Mouse (Mus musculus) layer of hippocampus, postnatal 36 days (tissue): Measurements from ENCODE around the gene Hdac4. TPM values are rescaled to one million over a fixed set of nuclear protein-coding genes. Genes with fewer than 3 reads are reported as not detected.

Experiments
- DNase-seq, 2 experiments: peaks; one replicate each; pipeline ENCODE4 v3.0.0; 2022
- total RNA-seq, 2 experiments: library from RNA; stranded (reverse); gene quantifications; 2 replicates each; pipeline ENCODE4 v1.2.3; 2021

Gene Hdac4
- total RNA-seq, 2 experiments from 2014 or later, result 117 to 119 TPM

DNA sequence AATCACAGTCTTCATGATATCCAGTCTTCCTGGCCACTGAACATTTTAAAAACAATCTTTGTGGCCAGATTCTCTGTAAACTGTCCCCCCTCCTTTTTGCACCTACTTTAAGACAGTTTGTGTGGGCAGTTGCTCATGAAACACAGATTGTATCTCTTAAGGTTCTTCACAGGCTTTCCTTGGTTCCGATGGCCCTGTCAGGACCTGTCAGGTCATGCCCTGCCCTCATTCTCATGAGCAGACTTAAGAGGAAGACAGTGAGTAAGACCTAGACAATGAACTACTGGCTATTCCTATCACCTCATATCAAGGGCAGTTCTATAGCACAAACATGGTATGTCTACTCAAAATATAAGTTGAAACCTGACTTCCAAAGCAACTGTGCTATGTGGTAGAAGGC is 135.9 kb downstream of the Hdac4 start:
- no peak for DNase-seq

DNA sequence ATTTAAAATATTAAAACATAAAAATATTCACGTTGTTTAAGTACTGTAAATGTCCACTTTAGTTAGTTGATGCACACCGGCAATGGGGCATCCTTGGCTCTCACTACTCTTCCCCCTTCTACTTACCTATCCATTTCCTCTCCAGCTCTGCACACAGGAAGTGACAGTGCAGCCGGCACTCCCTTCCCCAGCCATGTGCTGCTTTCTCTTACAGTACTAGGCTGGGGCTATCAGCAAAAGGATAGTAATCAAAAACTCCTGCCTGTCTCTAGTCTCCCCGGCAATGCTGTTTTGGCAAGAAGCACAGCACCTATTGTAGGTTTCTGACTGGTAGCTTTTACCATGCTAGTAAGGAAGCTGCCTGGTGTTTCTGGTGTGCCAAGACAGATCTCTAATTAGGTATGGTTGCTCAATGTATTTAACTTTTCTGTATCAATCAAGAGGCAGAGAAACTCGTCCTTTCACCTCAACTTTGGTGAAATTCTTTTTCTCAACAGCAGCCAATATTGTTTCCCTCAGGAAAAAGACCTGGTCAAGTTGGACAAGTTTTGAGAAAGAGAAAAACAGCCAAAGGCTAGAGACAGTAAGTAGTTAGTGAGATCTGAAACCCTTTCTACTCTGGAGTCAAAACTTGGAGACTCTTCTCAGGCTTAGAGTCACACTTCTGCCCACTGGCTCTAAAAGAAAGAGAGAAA is 136.6 kb downstream of the Hdac4 start:
- DNase-seq, result no peak

DNA sequence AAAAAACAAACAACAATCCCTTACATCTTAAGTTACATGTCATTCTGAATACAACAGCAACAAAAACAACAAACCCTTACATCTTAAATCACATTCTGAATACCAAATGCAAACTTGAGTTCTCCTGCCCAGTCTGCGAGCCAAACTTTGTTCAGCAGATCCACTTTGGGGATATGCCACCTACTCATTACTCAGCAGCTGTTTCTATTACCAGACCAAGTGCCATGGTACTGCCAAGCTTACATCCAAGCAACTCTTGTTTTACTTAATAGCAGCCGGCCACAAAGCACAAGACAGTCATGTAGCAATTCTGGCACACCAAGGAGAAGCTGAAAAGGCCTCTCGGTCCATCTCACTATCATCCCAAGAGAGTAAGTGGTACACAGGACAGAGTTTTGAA is 138.4 kb downstream of the Hdac4 start:
- DNase-seq, result no peak

DNA sequence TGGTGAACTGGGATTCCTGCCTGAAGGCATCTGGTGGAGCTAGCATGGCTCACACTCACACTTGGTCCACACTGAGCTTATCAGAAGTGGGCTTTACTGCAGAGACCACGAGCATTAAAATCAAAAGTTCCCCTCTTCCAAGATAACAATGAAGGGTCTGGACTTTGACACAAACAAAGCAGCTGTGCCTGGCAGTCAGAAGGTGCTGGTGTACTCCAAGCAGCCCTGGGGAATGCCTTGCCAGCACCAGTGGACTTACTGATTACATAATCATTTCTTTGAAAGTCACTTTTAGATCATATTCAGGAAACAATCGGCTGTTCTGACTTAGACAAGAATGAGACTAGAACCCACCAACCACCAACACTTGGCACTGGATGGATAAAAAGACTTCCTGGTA is 140.3 kb downstream of the Hdac4 start:
- no peak for DNase-seq

DNA sequence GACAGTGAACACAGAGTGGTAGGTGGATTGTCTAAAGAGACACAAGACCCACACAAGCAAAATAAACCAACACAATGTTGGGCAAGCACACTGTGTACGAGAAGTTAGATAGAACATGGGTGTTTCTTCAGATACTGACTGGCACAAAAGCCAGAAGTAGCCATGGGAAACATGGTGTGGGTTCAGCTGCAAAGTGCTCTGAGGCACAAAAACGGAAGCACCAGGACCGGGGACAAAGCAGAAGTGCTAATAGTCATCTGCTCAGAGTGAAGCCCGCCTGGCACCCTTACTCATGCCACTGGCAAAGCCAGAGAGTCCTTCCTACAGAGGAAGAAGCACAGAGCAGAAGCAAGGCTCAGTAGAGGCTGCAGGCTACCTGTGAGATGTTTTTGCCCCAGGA is 143.3 kb downstream of the Hdac4 start:
- no peak for DNase-seq

DNA sequence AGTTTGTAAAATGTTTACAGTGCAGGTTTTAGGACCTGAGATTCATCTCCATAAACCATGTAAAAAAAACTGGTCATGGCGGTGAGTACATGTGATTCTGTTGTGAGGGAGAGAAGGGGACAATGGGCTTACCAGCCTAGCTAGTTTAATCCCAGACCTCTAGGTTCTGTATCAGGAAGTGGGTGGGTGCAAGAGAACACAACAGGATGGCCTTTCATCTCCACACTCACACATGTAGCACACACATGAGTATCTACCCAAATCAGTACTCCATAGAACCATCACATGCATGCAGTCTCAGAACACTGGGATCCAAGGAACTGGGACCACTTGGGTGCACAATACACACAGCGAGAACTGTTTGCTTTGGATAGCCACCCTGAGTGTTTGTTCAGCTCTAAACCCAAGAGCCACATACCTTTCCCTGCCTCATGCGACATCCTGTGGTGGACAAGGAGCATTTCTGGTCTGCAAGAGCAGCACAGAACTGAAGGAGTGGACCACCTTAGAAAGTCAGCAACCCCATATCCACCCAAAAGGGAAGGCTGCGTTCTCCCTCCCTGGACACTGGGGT is 143.9 kb downstream of the Hdac4 start:
- DNase-seq, result no peak

DNA sequence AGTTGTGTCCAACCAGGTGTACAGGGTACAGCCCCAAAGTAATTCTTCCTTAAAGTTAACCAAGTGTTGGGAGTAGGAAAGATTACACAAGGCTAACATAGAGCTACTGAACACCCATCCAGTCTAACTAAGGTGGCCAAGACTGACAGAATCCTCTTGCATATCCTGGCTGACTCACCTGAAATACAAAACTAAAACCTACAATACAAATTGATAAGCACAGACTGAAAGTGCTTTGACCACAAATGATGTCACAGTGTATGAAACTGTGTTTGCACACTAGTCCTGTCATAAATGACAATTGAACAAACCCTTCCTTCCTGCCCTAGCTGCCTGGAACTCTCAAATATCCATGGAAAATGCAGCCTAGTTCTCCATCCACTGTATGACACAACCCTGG is 144.5 kb downstream of the Hdac4 start:
- no peak for DNase-seq

DNA sequence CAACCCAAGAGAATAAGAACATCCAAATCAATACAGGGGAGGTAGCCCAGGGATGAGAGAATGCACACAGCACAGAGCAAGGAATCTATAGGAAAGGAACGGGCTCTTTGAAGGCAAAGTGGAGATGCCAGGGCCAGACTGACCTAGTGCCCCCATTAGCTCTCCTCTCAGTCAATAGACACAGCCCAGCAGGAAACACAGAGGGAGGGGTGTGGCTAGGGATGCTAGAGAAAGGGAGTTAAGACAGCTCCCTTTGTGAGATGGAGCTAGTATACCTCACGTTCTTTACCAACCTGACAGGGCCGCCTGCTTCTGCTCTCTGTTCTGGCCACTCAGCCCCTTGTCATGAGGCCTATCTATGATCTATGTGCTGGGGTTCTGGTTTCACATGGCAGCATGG is 144.9 kb downstream of the Hdac4 start:
- DNase-seq, result no peak

DNA sequence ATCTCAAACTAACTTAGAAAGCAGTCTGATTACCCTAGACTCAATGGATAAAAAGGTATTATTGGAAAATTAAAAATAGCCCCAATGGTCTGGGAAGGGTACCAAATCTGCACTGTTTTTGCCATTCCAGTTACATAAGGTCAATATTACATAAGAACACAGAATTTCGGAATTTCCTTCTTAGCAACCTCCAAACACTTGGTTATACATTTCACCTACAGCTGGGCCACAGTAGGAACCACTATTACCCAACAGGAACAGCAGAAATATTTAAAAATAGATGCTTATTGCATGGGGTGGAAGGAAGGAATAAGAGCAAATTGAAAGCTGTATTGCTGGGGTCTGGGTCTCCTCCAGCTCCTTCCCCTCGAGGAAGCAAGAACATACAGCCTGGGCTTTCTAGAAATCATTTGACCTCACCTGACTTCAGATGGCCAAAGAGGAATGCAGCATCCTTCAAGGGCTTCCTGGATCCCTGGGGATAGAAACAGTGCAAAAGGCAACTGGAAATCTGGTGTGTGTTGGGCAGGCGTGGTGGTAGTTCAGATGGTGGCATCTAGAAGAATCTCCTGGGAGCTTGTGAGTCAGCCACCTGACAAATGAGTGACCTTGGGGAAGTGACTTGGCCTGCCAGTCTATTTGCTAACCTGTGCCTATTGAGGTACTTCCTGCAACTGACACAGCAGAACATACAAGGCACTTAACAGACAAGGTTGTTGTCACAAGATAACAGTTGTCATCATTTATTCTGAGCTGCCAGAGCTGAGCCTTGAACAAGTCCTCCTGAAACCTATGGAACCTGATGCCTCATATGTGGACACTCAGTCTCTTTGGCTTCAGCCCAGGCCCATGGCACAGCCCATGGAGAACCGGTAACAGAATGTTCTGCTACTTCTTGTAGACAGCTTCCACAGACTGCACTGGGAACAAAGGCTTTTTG is 146.8 kb downstream of the Hdac4 start:
- no peak for DNase-seq

DNA sequence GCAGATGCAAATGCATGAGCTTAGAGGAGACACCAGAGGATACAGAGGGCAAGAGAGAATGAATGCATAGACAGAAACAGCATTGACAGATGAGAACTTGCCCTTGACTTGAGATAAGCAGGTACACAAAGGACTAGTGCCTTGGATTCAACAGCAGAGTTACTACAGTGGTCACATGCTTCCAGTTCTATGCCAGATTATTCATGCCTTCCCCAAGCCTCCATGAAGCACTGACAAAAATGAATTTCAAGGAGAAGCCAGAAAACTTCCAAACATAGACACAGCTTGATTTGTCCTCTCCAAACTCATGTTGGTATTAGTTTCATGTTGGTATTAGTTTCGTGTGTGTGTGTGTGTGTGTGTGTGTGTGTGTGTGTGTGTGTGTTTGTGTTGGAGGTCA is 149.8 kb downstream of the Hdac4 start:
- DNase-seq, result no peak

DNA sequence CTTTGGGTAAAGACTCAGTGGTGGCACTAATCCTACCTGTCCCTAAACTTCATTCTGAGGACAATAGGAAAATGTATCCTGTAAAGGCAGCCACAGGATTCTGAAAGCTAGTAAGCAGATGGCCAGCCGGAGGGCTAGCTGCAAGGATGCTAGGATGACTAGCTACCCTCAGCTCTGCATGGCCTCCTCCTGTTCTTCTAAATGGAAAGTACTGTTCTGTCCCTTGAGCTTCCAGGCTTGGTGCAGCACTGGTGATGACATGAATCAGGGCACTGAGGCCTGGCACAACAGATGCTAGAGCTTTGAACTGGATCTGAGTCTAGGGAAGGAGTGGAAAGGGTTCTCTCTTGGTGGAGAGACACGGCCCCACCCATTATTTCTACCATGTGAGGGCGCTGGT is 150.6 kb downstream of the Hdac4 start:
- no peak for DNase-seq

DNA sequence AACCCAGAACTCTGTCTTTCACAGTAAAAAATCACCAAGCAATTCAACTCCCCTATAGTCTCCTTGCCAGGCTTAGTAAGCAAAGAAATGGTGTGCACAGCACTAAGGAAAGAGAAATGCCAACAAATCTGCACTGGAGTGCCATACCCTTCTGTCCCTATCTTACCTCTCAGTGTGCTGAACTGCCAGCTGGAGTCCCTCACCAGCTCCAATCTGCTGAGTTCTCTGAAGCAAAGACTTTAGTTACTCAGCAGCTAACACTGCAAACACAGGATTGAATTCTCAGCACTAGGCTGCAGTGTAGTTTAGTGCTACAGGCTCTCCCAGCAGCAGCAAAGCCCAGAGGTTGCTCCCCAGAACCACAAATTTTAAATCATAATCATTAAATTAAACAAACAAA is 151.5 kb downstream of the Hdac4 start:
- DNase-seq, result peak in 1 of 2 experiments; percentile 40

DNA sequence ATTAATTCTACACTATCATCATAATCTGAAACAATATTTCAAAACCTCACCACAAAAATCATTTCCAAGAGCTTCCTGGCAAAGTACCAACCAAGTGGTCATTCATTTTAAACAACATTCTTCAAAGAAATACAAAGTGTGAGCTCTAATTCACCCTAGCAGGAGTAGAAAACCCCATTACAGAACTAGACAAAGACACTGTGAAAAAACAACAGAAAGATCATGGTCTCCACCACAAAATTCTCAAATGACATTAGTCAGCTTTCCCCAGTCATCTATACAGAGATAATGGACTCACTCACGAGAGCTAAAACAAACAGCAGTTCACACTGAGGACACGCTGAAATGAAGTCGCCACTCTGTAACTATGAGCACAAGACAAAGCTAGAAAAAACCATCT is 153.4 kb downstream of the Hdac4 start:
- DNase-seq, result no peak

DNA sequence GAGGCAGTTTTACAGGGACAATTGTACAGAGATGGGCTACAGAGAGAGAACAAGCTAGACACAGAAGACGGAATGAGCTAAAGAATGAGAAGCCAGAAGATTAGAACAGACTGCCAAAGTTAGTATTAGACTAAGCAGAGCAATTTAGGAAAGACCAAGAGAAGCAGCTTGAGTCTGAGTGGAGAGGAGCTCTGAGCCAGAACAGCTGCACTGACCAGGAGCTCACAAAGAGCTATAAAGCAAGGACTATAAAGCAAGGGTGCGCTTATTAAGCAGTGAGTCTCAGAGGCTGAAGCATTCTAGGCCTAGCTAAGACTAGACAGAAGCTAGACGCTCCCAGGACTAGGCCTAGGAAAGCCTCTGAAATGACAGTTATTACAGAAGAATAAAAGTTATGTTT is 154.2 kb downstream of the Hdac4 start:
- no peak for DNase-seq

DNA sequence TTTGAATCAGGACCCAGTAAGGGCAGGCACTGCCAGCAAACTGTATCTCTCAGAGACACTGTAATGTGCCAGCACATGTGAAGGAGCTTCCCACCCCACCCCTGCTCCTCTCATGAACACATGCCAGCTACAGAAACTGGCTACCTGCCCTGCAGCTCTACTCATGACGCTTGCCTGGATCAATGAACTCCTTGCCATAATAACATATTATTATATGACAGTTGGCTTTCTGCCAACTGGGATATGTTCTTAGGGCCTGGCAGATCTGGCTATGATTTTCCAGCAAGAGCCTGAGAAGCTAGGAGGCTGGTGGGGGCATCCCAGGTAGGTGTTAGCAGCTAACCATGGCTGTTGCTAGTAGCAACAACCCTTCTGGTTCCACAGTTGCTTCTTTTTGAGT is 156.8 kb downstream of the Hdac4 start:
- no peak for DNase-seq

DNA sequence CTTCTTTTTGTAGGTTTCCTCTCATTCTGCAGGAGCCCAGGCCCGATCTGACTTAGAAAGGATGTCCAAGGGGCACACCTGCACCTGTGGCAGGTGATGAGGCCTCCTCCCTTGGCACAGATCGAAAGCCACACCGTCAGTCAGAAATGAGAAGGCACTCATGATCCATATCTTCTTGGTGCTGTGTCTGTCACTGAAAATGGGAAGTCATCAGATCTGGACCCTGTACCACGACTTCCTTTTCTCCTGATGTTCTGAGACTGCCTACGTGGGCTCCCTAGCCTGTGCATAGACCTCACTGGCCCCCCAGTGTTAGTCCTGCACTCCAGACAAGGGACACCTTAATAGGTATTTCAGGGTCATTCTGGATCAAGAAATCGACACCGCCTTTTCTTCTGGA is 158.5 kb downstream of the Hdac4 start:
- no peak for DNase-seq

DNA sequence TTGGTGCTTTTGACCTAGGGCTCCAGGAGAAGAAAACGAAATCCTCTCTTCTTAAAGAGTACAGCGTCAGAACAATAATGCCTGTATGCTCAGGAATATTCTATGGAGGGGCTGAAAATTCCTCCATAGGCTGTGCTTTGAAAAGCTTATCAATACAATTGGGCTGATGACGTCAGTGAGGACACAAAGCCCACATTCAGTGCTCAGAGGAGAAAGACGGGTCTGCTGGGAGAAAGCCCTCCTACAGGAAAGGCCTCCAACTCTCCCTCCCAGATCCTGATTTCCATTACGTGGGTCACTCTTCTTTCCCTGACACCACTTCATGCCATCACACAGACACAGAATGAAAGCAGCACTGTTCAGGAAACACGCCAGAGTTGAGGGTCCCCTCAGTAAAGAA is 159.7 kb downstream of the Hdac4 start:
- DNase-seq, result no peak

DNA sequence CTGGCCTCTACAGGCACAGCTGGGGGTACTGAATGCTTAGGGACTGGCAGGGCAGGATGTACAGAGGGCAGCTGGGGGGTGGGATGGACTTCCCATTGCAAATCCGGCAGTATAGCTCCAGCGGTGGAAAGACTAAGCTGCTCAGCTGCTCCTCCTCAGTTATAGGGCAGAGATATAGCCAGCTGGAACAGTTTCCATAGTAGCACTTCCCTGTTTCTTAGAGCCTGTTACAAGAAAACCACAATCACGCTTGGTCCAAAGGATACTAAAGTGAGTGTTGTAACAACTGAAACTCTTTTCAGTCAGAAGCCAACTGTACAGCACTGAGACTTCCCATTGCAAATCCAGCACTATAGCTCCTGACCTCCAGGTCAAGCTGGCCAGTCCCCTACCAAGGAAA is 161.3 kb downstream of the Hdac4 start:
- no peak for DNase-seq

DNA sequence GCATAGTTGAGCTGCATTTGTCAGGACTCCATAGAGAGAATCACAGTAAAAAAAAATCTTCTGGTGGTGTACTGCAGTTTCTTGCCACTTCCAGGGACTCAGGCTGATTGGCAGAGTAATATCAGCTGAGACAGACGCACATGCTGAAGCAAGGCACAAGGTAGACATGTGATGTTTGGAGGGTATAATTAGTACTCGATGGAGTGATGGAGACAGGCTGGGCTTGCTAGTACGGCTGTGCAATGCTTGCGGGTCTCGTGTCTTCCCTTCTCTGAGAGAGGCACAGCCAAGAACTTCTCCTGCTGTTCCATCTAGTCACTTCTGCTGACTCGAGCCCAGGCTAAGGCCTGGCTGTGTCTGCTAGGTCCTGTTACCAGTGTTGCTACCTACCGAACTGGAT is 162.0 kb downstream of the Hdac4 start:
- no peak for DNase-seq

DNA sequence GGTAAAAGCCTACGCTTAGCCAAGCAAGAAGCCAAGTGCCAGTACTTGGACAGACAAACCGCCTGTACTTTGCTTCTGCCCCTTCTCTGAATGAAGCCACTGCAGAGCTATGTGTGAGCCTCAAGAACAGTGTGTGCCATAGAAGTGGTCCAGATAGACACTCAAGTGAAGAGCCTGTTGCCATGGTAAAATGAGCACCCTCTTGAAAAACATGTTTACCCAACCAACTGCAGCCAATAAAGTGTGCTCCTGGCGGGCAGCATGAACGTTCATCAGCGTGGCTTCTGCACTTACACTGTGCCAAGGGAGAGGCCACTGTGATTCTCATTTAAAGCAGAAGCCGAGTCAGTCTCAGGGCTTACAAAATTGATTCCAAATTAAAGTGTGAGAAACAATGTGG is 165.0 kb downstream of the Hdac4 start:
- DNase-seq, result no peak

DNA sequence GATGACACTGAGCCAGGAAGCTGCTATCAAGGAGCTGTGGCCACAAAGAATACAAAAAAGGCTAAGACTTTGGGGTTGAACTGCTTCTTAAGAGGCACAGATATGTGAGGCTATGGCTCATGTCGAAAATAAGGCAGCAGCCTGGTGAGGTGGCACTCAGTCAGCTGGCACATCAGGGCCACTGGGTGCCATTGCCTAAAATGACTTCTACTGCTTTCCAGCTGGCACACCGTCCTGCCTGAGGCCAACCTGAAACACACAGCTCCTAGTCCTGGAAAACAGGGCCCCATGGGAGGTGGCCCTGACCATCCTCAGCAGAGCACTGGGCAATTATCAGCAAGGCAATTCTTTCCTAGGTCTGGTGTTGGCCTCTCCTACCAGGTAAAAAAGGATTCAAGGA is 167.3 kb downstream of the Hdac4 start:
- no peak for DNase-seq

DNA sequence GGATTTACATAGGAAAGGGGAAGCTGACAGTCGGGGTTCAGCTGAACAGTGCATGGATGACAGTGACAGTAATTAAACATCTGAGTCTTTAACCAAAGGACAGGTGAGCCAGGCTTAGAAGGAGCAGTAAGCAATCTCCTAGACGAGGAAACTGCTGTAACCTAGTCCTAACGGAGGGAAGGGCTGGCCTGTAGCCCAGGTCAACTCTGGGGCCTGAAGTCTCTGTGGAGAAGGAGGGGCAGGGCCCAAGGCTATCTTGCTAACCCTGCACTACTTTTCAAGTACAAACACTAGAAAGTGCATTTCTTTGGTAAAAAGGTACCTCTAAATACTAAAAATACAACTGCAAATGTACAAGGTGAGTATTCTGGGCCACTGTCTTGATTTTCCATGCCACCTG is 169.1 kb downstream of the Hdac4 start:
- DNase-seq, result no peak

DNA sequence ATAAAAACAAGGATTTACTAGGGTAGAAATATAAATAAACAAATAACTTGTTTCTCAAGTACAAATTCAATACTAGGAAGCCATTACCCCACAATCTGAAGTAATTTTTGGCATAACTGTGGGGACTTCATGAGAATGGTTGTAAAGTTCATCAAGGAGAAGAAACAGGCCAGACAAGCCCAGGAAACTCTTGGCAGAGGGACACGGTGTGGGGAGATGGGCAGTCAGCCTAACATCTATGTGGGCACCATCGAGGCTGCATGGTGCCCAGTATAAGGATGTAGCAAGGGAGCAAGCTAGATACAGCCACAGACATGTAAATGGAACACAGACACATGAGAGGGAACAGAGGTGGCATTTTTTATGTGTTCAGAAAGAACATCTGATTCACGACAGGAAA is 171.6 kb downstream of the Hdac4 start:
- no peak for DNase-seq

DNA sequence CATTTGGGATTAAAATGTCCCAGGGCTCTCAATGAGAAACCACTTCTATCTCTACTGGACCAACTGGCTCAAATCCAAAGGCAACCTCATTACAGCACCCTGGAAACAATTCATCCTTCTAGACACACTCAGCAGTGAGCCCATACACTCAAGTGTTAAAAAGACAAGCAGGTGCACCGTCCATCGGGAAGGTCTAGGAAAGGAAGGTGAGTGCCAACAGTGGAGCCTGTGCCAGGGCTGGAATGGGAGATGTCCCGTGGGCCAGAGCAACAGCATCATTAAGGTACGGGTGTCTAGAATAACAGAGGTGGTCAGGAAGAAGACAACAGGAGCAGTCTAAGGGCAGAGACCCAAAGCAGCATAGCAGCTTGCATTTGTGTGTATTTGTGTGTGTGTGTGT is 173.5 kb downstream of the Hdac4 start:
- DNase-seq, result no peak
